Mouse (Mus musculus) Muller cell, postnatal 12 days (primary cell): Measurements from ENCODE around the gene Tbc1d22a.

Source experiments
- DNase-seq: peaks from one replicate; pipeline ENCODE4 v3.0.0-alpha.2; 2015; ENCODE audit errors: inconsistent ontology term

The Tbc1d22a gene

GRCm38 (mm10) chr15:86439015-86439796, 224.9 kb downstream of the Tbc1d22a start:
- no peak for DNase-seq

GRCm38 (mm10) chr15:86444271-86444670, 230.0 kb downstream of the Tbc1d22a start:
- peak; percentile 12 for DNase-seq

- no peak for DNase-seq
These were observed 231.8 kb downstream of the Tbc1d22a start for GRCm38 (mm10) chr15:86446064-86446463.

- no peak for DNase-seq
These were observed 233.0 kb downstream of the Tbc1d22a start for GRCm38 (mm10) chr15:86447251-86447650.

- DNase-seq, result no peak
These were observed 235.0 kb downstream of the Tbc1d22a start for GRCm38 (mm10) chr15:86449236-86449635.

- no peak for DNase-seq
These were observed 235.5 kb downstream of the Tbc1d22a start for GRCm38 (mm10) chr15:86449794-86450193.

GRCm38 (mm10) chr15:86459413-86459812, 245.2 kb downstream of the Tbc1d22a start:
- no peak for DNase-seq

GRCm38 (mm10) chr15:86462636-86463035, 248.4 kb downstream of the Tbc1d22a start:
- DNase-seq, result no peak

GRCm38 (mm10) chr15:86468082-86468481, 253.8 kb downstream of the Tbc1d22a start:
- no peak for DNase-seq

- DNase-seq, result no peak
These were observed 256.9 kb downstream of the Tbc1d22a start for GRCm38 (mm10) chr15:86471136-86471535.

- DNase-seq, result no peak
These were observed 259.2 kb downstream of the Tbc1d22a start for GRCm38 (mm10) chr15:86473473-86473872.

GRCm38 (mm10) chr15:86474951-86475350, 260.7 kb downstream of the Tbc1d22a start:
- DNase-seq, result no peak

GRCm38 (mm10) chr15:86476483-86476882, 262.2 kb downstream of the Tbc1d22a start:
- no peak for DNase-seq

- DNase-seq, result no peak
These were observed 262.8 kb downstream of the Tbc1d22a start for GRCm38 (mm10) chr15:86477032-86477431.

GRCm38 (mm10) chr15:86477471-86477992, 263.3 kb downstream of the Tbc1d22a start:
- DNase-seq, result peak; percentile 19

GRCm38 (mm10) chr15:86478685-86479502, 264.6 kb downstream of the Tbc1d22a start:
- DNase-seq, result no peak

GRCm38 (mm10) chr15:86482362-86482761, 268.1 kb downstream of the Tbc1d22a start:
- DNase-seq, result no peak

GRCm38 (mm10) chr15:86485815-86486214, 271.6 kb downstream of the Tbc1d22a start:
- no peak for DNase-seq

GRCm38 (mm10) chr15:86487359-86487758, 273.1 kb downstream of the Tbc1d22a start:
- DNase-seq, result no peak

GRCm38 (mm10) chr15:86491434-86492099, 277.3 kb downstream of the Tbc1d22a start:
- no peak for DNase-seq

- peak; percentile 26 for DNase-seq
These were observed 278.4 kb downstream of the Tbc1d22a start for GRCm38 (mm10) chr15:86492636-86493035.

- DNase-seq, result no peak
These were observed 281.9 kb downstream of the Tbc1d22a start for GRCm38 (mm10) chr15:86496209-86496608.
